Mouse (Mus musculus) fat pad, adult 2 months (tissue): ENCODE measurements around the gene Myh1.

Experiments
- DNase-seq: peaks from one replicate; pipeline ENCODE4 v3.0.0-alpha.2; 2011; ENCODE audit warnings: low read depth, low spot score; ENCODE audit errors: extremely low read depth

Myh1 gene

GRCm38 (mm10) chr11:67199752-67200151, at the start of gene Myh1:
Gene Myh1, plus strand, starts transcription at chr11:67200052.
- no peak for DNase-seq

GRCm38 (mm10) chr11:67150237-67150636, 49.6 kb upstream of the Myh1 start:
- DNase-seq, result no peak

- DNase-seq, result no peak
These were observed 48.7 kb upstream of the Myh1 start for GRCm38 (mm10) chr11:67151159-67151558.

- DNase-seq, result no peak
These were observed 47.9 kb upstream of the Myh1 start for GRCm38 (mm10) chr11:67151651-67152630.

- DNase-seq, result no peak
These were observed 46.7 kb upstream of the Myh1 start for GRCm38 (mm10) chr11:67153123-67153522.

- DNase-seq, result no peak
These were observed 46.0 kb upstream of the Myh1 start for GRCm38 (mm10) chr11:67153843-67154242.

- DNase-seq, result no peak
These were observed 44.2 kb upstream of the Myh1 start for GRCm38 (mm10) chr11:67155650-67156049.

GRCm38 (mm10) chr11:67160131-67160530, 39.7 kb upstream of the Myh1 start:
- no peak for DNase-seq

GRCm38 (mm10) chr11:67163701-67164100, 36.2 kb upstream of the Myh1 start:
- no peak for DNase-seq

GRCm38 (mm10) chr11:67164851-67165250, 35.0 kb upstream of the Myh1 start:
- DNase-seq, result no peak

GRCm38 (mm10) chr11:67169301-67169700, 30.6 kb upstream of the Myh1 start:
- DNase-seq, result no peak

GRCm38 (mm10) chr11:67170727-67171126, 29.1 kb upstream of the Myh1 start, which contains the start of gene Myh2:
Gene Myh2, plus strand, starts transcription at chr11:67171027.
- DNase-seq, result no peak

- DNase-seq, result no peak
These were observed 27.4 kb upstream of the Myh1 start for GRCm38 (mm10) chr11:67172439-67172838.

- DNase-seq, result no peak
These were observed 23.5 kb upstream of the Myh1 start for GRCm38 (mm10) chr11:67176376-67176775.

- no peak for DNase-seq
These were observed 9.5 kb upstream of the Myh1 start for GRCm38 (mm10) chr11:67190316-67190715.

- no peak for DNase-seq
These were observed 9.0 kb upstream of the Myh1 start for GRCm38 (mm10) chr11:67190814-67191213.

GRCm38 (mm10) chr11:67191496-67191895, 8.4 kb upstream of the Myh1 start:
- DNase-seq, result no peak

- no peak for DNase-seq
These were observed 531 bp upstream of the Myh1 start for GRCm38 (mm10) chr11:67199321-67199720.

- peak; percentile 14 for DNase-seq
These were observed 4.9 kb downstream of the Myh1 start for GRCm38 (mm10) chr11:67204766-67205165.

GRCm38 (mm10) chr11:67221803-67222202, 22.0 kb downstream of the Myh1 start:
- no peak for DNase-seq

GRCm38 (mm10) chr11:67224466-67224865, 24.6 kb downstream of the Myh1 start:
- no peak for DNase-seq

- DNase-seq, result no peak
These were observed 28.9 kb downstream of the Myh1 start for GRCm38 (mm10) chr11:67228731-67229130.
